Mouse (Mus musculus) myocyte (in vitro differentiated cells): Measurements from ENCODE around the gene Nfkb1.

Experiments used
- CEBPB ChIP-seq: IDR thresholded peaks from 2 replicates; pipeline ENCODE4 v1.6.1; 2011; ENCODE audit warnings: mild to moderate bottlenecking, moderate library complexity; ENCODE audit not compliant: poor library complexity, insufficient read depth, severe bottlenecking
- MAX ChIP-seq: IDR thresholded peaks from one replicate; pipeline ENCODE4 v1.6.1; 2011; ENCODE audit warnings: low read depth, mild to moderate bottlenecking, control low read depth
- MYOD1 ChIP-seq, 3 experiments: IDR thresholded peaks; one replicate each; pipeline ENCODE4 v1.6.1; 2011; ENCODE audit warnings: control low read depth in 2 of 3, low read depth in 2 of 3, mild to moderate bottlenecking in 2 of 3, moderate library complexity in 1 of 3; ENCODE audit not compliant: insufficient read length in 2 of 3, control insufficient read depth in 1 of 3
- MYOG ChIP-seq, 3 experiments: IDR thresholded peaks; one replicate each; pipeline ENCODE4 v1.6.1; 2011; ENCODE audit warnings: control low read depth in 2 of 3, low read depth in 2 of 3, mild to moderate bottlenecking in 2 of 3; ENCODE audit not compliant: insufficient read length in 2 of 3, control insufficient read depth in 1 of 3, insufficient read depth in 1 of 3
- POLR2A ChIP-seq: IDR thresholded peaks from one replicate; pipeline ENCODE4 v1.6.1; 2011; ENCODE audit warnings: low read depth, mild to moderate bottlenecking, control low read depth, moderate library complexity; ENCODE audit not compliant: insufficient read length
- POLR2AphosphoS2 ChIP-seq: IDR thresholded peaks from one replicate; pipeline ENCODE4 v1.6.1; 2011; ENCODE audit warnings: low read depth, control low read depth; ENCODE audit not compliant: insufficient read length
- TCF12 ChIP-seq: IDR thresholded peaks from one replicate; pipeline ENCODE4 v1.6.1; 2011; ENCODE audit warnings: mild to moderate bottlenecking, control low read depth; ENCODE audit not compliant: poor library complexity, insufficient read depth, severe bottlenecking
- TCF3 ChIP-seq: IDR thresholded peaks from one replicate; pipeline ENCODE4 v1.6.1; 2011; ENCODE audit warnings: low read depth, control low read depth; ENCODE audit not compliant: insufficient read length

GRCm38 (mm10) chr3:135673041-135673440, 18.3 kb downstream of the Nfkb1 start:
- TF ChIP-seq POLR2A (no peak), TCF3 (no peak), POLR2AphosphoS2 (no peak), MAX (no peak), TCF12 (no peak), MYOD1 (IDR thresholded peaks at IDR 0.05; ENCODE audit: control insufficient read depth in 1 of 3, insufficient read length in 2 of 3, low read depth in 2 of 3) (no peak), CEBPB (no peak), MYOG (IDR thresholded peaks at IDR 0.05; ENCODE audit: control insufficient read depth in 1 of 3, insufficient read depth in 1 of 3, insufficient read length in 2 of 3, low read depth in 2 of 3) (no peak)
